Mouse (Mus musculus): Measurements from ENCODE around the gene Gm20737.
"Not testable (repeated sequence)": the region's sequence is repeated elsewhere in the genome, so short reads cannot be mapped to it uniquely, and the experiment has no call there.

Gm20737 gene

GRCm38 (mm10) chrY:10535942-10536341, at the start of gene Gm20737:
Gene Gm20737, minus strand, starts transcription at chrY:10536042.
- DNase-seq (ENCODE audit: low spot score in 2 of 2): not testable (repeated sequence)

- DNase-seq (ENCODE audit: low spot score in 2 of 2): not testable (repeated sequence)
Measured at GRCm38 (mm10) chrY:10553153-10553552, 17.3 kb upstream of the Gm20737 start, which contains the start of gene Gm21775. Gene Gm21775, plus strand, starts transcription at chrY:10553453.
